Mouse (Mus musculus) kidney, adult 2 months (tissue): ENCODE results near the gene Fam184b.

Experiments
- CTCF ChIP-seq: fragments of 200-500 bp; conservative IDR thresholded peaks from 2 replicates; pipeline ENCODE4 v1.5.1; 2011; ENCODE audit warnings: low read depth, mild to moderate bottlenecking, control low read depth, low read length, moderate library complexity, mixed read lengths; ENCODE audit not compliant: insufficient read depth, insufficient read length
- POLR2A ChIP-seq: fragments of 200-500 bp; IDR thresholded peaks from one replicate; pipeline ENCODE4 v1.6.1; 2011; ENCODE audit warnings: low read depth, low read length, control low read depth

DNA sequence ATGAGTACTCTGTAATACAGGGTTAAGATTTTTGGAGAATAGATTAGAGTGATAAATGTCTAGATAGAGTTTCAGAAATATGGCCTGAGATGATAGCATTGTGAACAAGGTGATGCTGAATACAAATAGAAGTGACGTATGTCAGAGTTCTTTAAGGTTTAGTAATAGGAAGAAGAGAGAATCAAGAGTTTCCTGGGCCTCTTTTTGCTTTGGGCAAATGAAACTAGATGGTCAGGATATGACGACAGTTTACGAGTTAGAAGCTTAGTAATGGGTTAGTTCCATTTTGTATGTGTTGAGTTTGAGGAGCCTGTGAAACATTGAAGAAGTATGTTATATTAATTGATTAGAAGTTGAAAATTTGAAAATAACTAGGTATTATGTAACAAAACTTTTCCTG is 46.8 kb upstream of the Fam184b start:
- TF ChIP-seq POLR2A (no peak), CTCF (no peak)
